Mouse (Mus musculus) kidney, adult 2 months (tissue): ENCODE results near the gene Klhl3.

Experiments
- CTCF ChIP-seq: fragments of 200-500 bp; conservative IDR thresholded peaks from 2 replicates; pipeline ENCODE4 v1.5.1; 2011; ENCODE audit warnings: low read depth, mild to moderate bottlenecking, control low read depth, low read length, moderate library complexity, mixed read lengths; ENCODE audit not compliant: insufficient read depth, insufficient read length
- POLR2A ChIP-seq: fragments of 200-500 bp; IDR thresholded peaks from one replicate; pipeline ENCODE4 v1.6.1; 2011; ENCODE audit warnings: low read depth, low read length, control low read depth

- TF ChIP-seq CTCF (no peak), POLR2A (no peak)
Measured at GRCm38 (mm10) chr13:58034507-58034906, 78.9 kb downstream of the Klhl3 start.
